Mouse (Mus musculus): Measurements from ENCODE around the gene Ythdc1. TPM values are rescaled to one million over a fixed set of nuclear protein-coding genes. Genes with fewer than 3 reads are reported as not detected.
"Not testable (repeated sequence)": the region's sequence is repeated elsewhere in the genome, so short reads cannot be mapped to it uniquely, and the experiment has no call there.

Gene Ythdc1
- polyA plus RNA-seq, 1 experiment from 2014 or later: 50.3 TPM

DNA sequence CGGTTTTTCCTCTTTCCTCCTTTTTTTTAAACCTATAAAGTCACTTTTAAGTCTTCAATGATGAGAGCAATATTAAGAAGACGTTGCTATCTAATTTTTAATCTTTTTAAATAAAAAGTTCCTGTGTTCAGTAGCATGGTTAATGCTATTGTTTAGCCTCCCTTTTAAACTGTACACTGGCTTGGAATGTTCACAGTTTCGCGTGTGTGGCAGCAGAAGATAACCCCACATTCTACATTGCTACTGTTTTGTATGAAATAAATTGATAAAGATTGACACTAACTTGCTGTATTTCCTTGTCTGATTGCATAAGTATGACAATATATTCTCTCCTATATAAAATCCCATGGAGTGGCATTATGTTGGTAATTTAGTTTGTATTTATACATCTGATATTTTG, 32.4 kb downstream of the Ythdc1 start:
- H3K36me3 ChIP-seq: peaks cover 23% of the 10 kb centered on the region
- H3K27ac ChIP-seq; H3K4me2 ChIP-seq (replicated peaks); H3K9me3 ChIP-seq (replicated peaks); H3K9ac ChIP-seq; H3K4me1 ChIP-seq; ATAC-seq (ENCODE audit: low FRiP score); H3K4me3 ChIP-seq; H3K27me3 ChIP-seq: not testable (repeated sequence)
- 93% methylated on average over 4 of the region's 4 CpGs for WGBS

- Histone ChIP-seq H3K9me3 (replicated peaks) (0 out of 2 replicates have a peak, but pooled peaks cover 5% of the 10 kb centered on the region), H3K4me1 (no peaks in the 10 kb centered on the region), H3K4me2 (replicated peaks) (no peak overlapping the region), H3K4me3 (no peak overlapping the region), H3K27me3 (no peaks in the 10 kb centered on the region), H3K9ac (no peak overlapping the region), H3K27ac (no peak overlapping the region), H3K36me3 (peaks cover 20% of the 10 kb centered on the region)
- 85% methylated on average over 1 of the region's 1 CpGs for WGBS
- no peak for ATAC-seq (ENCODE audit: low FRiP score)
Observed at GRCm38 (mm10) chr5:86838110-86838509, 34.1 kb downstream of the Ythdc1 start.

- Histone ChIP-seq H3K27ac (no peak overlapping the region), H3K9ac (no peak overlapping the region), H3K27me3 (no peaks in the 10 kb centered on the region), H3K4me1 (no peaks in the 10 kb centered on the region), H3K4me2 (replicated peaks) (no peak overlapping the region), H3K36me3 (peaks cover 17% of the 10 kb centered on the region), H3K4me3 (no peak overlapping the region), H3K9me3 (replicated peaks) (0 out of 2 replicates have a peak, but pooled peaks cover 5% of the 10 kb centered on the region)
- ATAC-seq (ENCODE audit: low FRiP score): no peak
- WGBS: 82% methylated on average over 1 of the region's 1 CpGs
Observed at GRCm38 (mm10) chr5:86839472-86839871, 35.5 kb downstream of the Ythdc1 start.

DNA sequence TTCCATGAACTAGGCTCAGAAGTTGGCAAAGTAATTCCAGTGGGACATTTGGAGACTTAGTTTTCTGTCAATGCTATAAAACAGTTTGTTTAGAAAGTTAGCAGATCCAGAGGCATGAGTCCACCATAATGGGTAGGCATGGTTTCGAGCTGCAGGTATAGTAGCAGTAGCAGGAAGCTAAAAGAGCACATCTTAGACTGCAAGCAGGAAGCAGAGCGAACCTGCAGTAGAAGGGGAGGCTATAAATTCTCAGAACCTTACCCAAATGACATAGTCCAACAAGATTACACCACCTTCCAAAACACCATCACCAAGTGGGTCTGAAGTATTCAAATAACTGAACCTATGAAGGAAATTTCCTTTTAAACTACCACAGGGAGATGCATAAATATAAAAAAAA, 36.2 kb downstream of the Ythdc1 start:
- Histone ChIP-seq H3K36me3 (peaks cover 17% of the 10 kb centered on the region), H3K27ac (no peak overlapping the region), H3K9ac (no peak overlapping the region), H3K27me3 (no peaks in the 10 kb centered on the region), H3K4me2 (replicated peaks) (no peak overlapping the region), H3K4me3 (no peak overlapping the region), H3K4me1 (no peaks in the 10 kb centered on the region), H3K9me3 (replicated peaks) (0 out of 2 replicates have a peak, but pooled peaks cover 5% of the 10 kb centered on the region)
- no peak for ATAC-seq (ENCODE audit: low FRiP score)
- 94% methylated on average over 2 of the region's 2 CpGs for WGBS

GRCm38 (mm10) chr5:86841261-86841660, 37.2 kb downstream of the Ythdc1 start:
- not testable (repeated sequence) for ATAC-seq (ENCODE audit: low FRiP score); H3K36me3 ChIP-seq; H3K4me3 ChIP-seq; H3K4me1 ChIP-seq; H3K9me3 ChIP-seq (replicated peaks); H3K9ac ChIP-seq; H3K4me2 ChIP-seq (replicated peaks); H3K27me3 ChIP-seq; H3K27ac ChIP-seq

- Histone ChIP-seq H3K9ac (no peak overlapping the region), H3K27ac (no peak overlapping the region), H3K4me2 (replicated peaks) (no peak overlapping the region), H3K4me1 (no peaks in the 10 kb centered on the region), H3K9me3 (replicated peaks) (no peaks in the 10 kb centered on the region), H3K36me3 (no peaks in the 10 kb centered on the region), H3K4me3 (no peak overlapping the region), H3K27me3 (no peaks in the 10 kb centered on the region)
- 0 out of 2 replicates have a peak, but pooled peaks have one; percentile 38 for ATAC-seq (ENCODE audit: low FRiP score)
Observed at GRCm38 (mm10) chr5:86850104-86850503, 46.1 kb downstream of the Ythdc1 start.

- Histone ChIP-seq H3K36me3 (no peaks in the 10 kb centered on the region), H3K27ac (no peak overlapping the region), H3K4me1 (no peaks in the 10 kb centered on the region), H3K9ac (no peak overlapping the region), H3K9me3 (replicated peaks) (no peaks in the 10 kb centered on the region), H3K4me2 (replicated peaks) (no peak overlapping the region), H3K27me3 (no peaks in the 10 kb centered on the region), H3K4me3 (no peak overlapping the region)
- 45% methylated on average over 5 of the region's 5 CpGs for WGBS
- no peak for ATAC-seq (ENCODE audit: low FRiP score)
Observed at GRCm38 (mm10) chr5:86851658-86852057, 47.6 kb downstream of the Ythdc1 start.

DNA sequence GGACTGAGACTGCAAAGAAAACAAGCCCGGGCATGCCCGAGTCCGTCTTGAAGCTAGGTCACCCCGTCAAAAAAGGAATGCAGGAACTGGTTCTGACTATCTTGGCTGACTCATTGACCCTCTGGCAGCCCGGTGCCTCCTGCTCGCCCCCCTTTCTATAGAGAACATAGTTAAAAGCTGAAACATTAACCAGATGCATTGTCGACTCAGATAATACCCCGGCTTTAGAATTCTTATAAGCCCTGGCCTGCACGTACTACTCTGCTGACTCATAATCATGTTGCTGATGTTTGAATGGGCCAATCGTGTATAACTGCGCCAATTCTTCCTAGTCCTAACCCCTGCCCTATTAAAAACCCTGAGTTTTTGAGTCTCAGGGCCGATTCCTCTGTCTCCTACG, 52.5 kb downstream of the Ythdc1 start:
- WGBS: 63% methylated on average over 13 of the region's 13 CpGs

DNA sequence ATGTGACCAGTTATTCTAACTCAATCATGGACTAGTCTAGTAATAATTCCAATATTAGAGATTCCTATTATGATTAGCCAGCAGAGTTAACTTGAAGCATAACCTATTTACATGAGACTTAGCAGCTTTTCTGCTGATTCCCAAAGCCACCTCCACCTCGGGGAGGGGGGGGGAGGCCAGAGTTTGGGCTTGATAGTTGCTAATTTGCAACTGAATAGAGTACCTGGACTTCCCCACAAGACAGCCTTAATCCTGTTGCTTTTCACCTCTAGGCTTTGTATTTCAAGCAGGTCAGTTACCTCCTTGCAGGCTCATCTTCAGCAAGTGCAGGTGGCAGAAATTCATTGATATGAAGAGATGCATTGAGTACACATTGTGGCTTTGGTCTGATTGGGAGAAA, 53.7 kb downstream of the Ythdc1 start:
- 14% methylated on average over 1 of the region's 1 CpGs for WGBS
- no peak overlapping the region for H3K4me3 ChIP-seq
- no peak overlapping the region for H3K9ac ChIP-seq
- no peaks in the 10 kb centered on the region for H3K36me3 ChIP-seq
- no peaks in the 10 kb centered on the region for H3K9me3 ChIP-seq (replicated peaks)
- no peak overlapping the region for H3K4me2 ChIP-seq (replicated peaks)
- no peak overlapping the region for H3K27ac ChIP-seq
- no peaks in the 10 kb centered on the region for H3K27me3 ChIP-seq
- no peak for ATAC-seq (ENCODE audit: low FRiP score)
- H3K4me1 ChIP-seq: no peaks in the 10 kb centered on the region

More for the DNA sequence above, 52.5 kb downstream of the Ythdc1 start:
- H3K27me3 ChIP-seq; H3K27ac ChIP-seq; H3K4me1 ChIP-seq; H3K4me3 ChIP-seq; H3K36me3 ChIP-seq; ATAC-seq (ENCODE audit: low FRiP score); H3K4me2 ChIP-seq (replicated peaks); H3K9me3 ChIP-seq (replicated peaks); H3K9ac ChIP-seq: not testable (repeated sequence)

DNA sequence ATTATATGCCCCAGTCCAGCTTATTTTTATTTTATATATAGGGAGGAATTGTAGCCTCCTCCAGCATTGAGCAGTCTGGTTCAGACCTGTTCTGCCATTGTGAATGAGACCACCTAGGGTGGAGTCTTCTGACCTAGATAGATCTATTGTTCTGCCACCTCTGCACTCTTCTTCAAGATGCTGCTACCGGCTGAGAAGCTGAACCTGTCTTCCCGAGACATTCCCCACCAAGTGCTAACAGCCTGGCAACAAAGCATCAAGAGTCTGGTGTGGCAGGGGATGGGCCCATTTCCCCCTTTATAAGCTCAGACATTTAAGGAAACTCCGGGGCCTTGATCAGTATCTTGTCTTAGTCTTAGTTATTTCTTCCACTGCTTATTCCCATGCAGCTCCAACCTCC, 54.3 kb downstream of the Ythdc1 start:
- Histone ChIP-seq H3K27ac (no peak overlapping the region), H3K4me3 (no peak overlapping the region), H3K4me1 (no peaks in the 10 kb centered on the region), H3K9me3 (replicated peaks) (no peaks in the 10 kb centered on the region), H3K9ac (no peak overlapping the region), H3K27me3 (no peaks in the 10 kb centered on the region), H3K4me2 (replicated peaks) (no peak overlapping the region), H3K36me3 (no peaks in the 10 kb centered on the region)
- ATAC-seq (ENCODE audit: low FRiP score): no peak
- 35% methylated on average over 3 of the region's 3 CpGs for WGBS

GRCm38 (mm10) chr5:86871877-86872276, 67.9 kb downstream of the Ythdc1 start:
- H3K36me3 ChIP-seq: no peaks in the 10 kb centered on the region
- H3K9me3 ChIP-seq (replicated peaks): no peaks in the 10 kb centered on the region
- no peak overlapping the region for H3K27ac ChIP-seq
- no peak for ATAC-seq (ENCODE audit: low FRiP score)
- no peak overlapping the region for H3K9ac ChIP-seq
- H3K27me3 ChIP-seq: no peaks in the 10 kb centered on the region
- H3K4me2 ChIP-seq (replicated peaks): no peak overlapping the region
- no peaks in the 10 kb centered on the region for H3K4me1 ChIP-seq
- H3K4me3 ChIP-seq: no peak overlapping the region
- 78% methylated on average over 1 of the region's 1 CpGs for WGBS

Data from hindbrain, embryonic 12.5 days (tissue).